Mouse (Mus musculus): ENCODE measurements around the gene 2310007B03Rik.

DNA sequence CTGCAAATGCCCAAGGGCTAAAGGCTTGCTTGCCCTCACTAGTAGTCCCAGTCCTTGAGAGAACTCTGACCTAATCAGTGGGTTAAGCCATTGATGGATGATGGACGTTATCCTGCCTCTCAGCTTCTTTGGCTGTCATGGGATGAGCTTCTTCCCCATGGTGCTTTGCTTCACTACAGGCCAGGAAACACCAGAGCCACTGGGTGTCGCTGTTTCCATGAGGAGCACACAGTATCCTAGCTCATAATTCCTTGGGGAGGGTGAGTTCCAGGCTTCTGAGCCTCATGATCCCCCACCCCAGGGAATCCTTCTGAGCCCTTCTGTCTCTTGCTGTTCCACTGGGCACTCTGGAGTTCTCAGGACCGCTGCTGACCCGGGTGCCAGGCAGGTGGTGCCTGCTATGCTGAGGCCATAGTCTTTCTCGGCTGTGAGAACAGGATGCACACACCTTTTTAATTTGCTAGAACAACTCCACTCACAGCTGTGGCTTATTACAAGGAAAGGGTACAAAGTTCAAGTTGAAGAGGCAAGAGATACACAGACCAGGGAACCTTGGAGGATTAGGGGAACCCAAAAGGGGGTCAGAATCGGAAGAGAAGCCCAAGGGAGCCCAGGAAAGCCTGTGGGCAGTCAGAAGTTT lies 31.9 kb downstream of the 2310007B03Rik start:
- no peak for TF ChIP-seq POLR2A (IDR thresholded peaks at IDR 0.05; ENCODE audit: borderline replicate concordance, extremely low read depth, low read depth, low read length)
- TF ChIP-seq CTCF (IDR thresholded peaks at IDR 0.05; ENCODE audit: insufficient read depth, low read length), result peak; percentile 70
